Mouse (Mus musculus): ENCODE results near the gene Fgl2. TPM values are rescaled to one million over a fixed set of nuclear protein-coding genes. Genes with fewer than 3 reads are reported as not detected.

Fgl2 gene
- total RNA-seq, 1 experiment = 0.71 TPM

GRCm38 (mm10) chr5:21391616-21392384 lies 19.4 kb downstream of the Fgl2 start:
- TF ChIP-seq HCFC1 (IDR thresholded peaks at IDR 0.05; ENCODE audit: borderline replicate concordance, insufficient read depth, low read length) (no peak), MAFK (IDR thresholded peaks at IDR 0.05; ENCODE audit: insufficient read depth, low read depth, low read length) (no peak), ZC3H11A (IDR thresholded peaks at IDR 0.05; ENCODE audit: borderline replicate concordance, low read depth, low read length) (no peak), ZNF384 (IDR thresholded peaks at IDR 0.05; ENCODE audit: low read depth, low read length) (no peak), CHD2 (IDR thresholded peaks at IDR 0.05; ENCODE audit: low read depth, low read length) (no peak)

GRCm38 (mm10) chr5:21394562-21394961 lies 22.1 kb downstream of the Fgl2 start:
- H3K9ac ChIP-seq (ENCODE audit: insufficient read depth, low read depth, low read length, poor library complexity, severe bottlenecking) = no peak overlapping the region
- no peak overlapping the region for H3K27ac ChIP-seq (ENCODE audit: insufficient read depth, low read depth, low read length, poor library complexity, severe bottlenecking)
- DNase-seq (ENCODE audit: low read depth, low spot score) = no peak
- no peaks in the 10 kb centered on the region for H3K36me3 ChIP-seq (ENCODE audit: control insufficient read depth, insufficient read depth, low read length, poor library complexity, severe bottlenecking)
- TF ChIP-seq CHD2 (IDR thresholded peaks at IDR 0.05; ENCODE audit: low read depth, low read length) (no peak), HCFC1 (IDR thresholded peaks at IDR 0.05; ENCODE audit: borderline replicate concordance, insufficient read depth, low read length) (no peak), MAFK (IDR thresholded peaks at IDR 0.05; ENCODE audit: insufficient read depth, low read depth, low read length) (no peak), ZC3H11A (IDR thresholded peaks at IDR 0.05; ENCODE audit: borderline replicate concordance, low read depth, low read length) (no peak), ZNF384 (IDR thresholded peaks at IDR 0.05; ENCODE audit: low read depth, low read length) (no peak)
- no peak overlapping the region for H3K4me3 ChIP-seq (ENCODE audit: insufficient read depth in 1 of 2, low read depth in 1 of 2, low read length in 2 of 2, poor library complexity in 1 of 2, severe bottlenecking in 1 of 2)
- in situ Hi-C loops (cut with MboI; ENCODE audit: low sequenced_read_pairs in 2 of 2, unreplicated experiment in 2 of 2) = no loop called here
- H3K9me3 ChIP-seq (ENCODE audit: control insufficient read depth, insufficient read depth, low read depth, low read length) = no peaks in the 10 kb centered on the region
- no peaks in the 10 kb centered on the region for H3K4me1 ChIP-seq (ENCODE audit: control insufficient read depth in 2 of 2, insufficient read depth in 2 of 2, low read length in 2 of 2, poor library complexity in 1 of 2)

More at GRCm38 (mm10) chr5:21391616-21392384, 19.4 kb downstream of the Fgl2 start:
- in situ Hi-C loops (cut with MboI; ENCODE audit: low sequenced_read_pairs in 2 of 2, unreplicated experiment in 2 of 2) = no loop called here
- H3K4me3 ChIP-seq (ENCODE audit: insufficient read depth in 1 of 2, low read depth in 1 of 2, low read length in 2 of 2, poor library complexity in 1 of 2, severe bottlenecking in 1 of 2) = no peak overlapping the region
- no peak overlapping the region for H3K9ac ChIP-seq (ENCODE audit: insufficient read depth, low read depth, low read length, poor library complexity, severe bottlenecking)
- no peak for DNase-seq (ENCODE audit: low read depth, low spot score)
- H3K27ac ChIP-seq (ENCODE audit: insufficient read depth, low read depth, low read length, poor library complexity, severe bottlenecking) = no peak overlapping the region
- 0 out of 4 replicates have a peak, but pooled peaks cover 0 to 1% of the 10 kb centered on the region in 2 experiments for H3K4me1 ChIP-seq (ENCODE audit: control insufficient read depth in 2 of 2, insufficient read depth in 2 of 2, low read length in 2 of 2, poor library complexity in 1 of 2)
- no peaks in the 10 kb centered on the region for H3K9me3 ChIP-seq (ENCODE audit: control insufficient read depth, insufficient read depth, low read depth, low read length)
- no peaks in the 10 kb centered on the region for H3K36me3 ChIP-seq (ENCODE audit: control insufficient read depth, insufficient read depth, low read length, poor library complexity, severe bottlenecking)

GRCm38 (mm10) chr5:21395205-21395840 lies 22.9 kb downstream of the Fgl2 start:
- H3K9ac ChIP-seq (ENCODE audit: insufficient read depth, low read depth, low read length, poor library complexity, severe bottlenecking) = no peak overlapping the region
- no peak overlapping the region for H3K27ac ChIP-seq (ENCODE audit: insufficient read depth, low read depth, low read length, poor library complexity, severe bottlenecking)
- no peak overlapping the region for H3K4me3 ChIP-seq (ENCODE audit: insufficient read depth in 1 of 2, low read depth in 1 of 2, low read length in 2 of 2, poor library complexity in 1 of 2, severe bottlenecking in 1 of 2)
- H3K9me3 ChIP-seq (ENCODE audit: control insufficient read depth, insufficient read depth, low read depth, low read length) = no peaks in the 10 kb centered on the region
- TF ChIP-seq CHD2 (IDR thresholded peaks at IDR 0.05; ENCODE audit: low read depth, low read length) (no peak), MAFK (IDR thresholded peaks at IDR 0.05; ENCODE audit: insufficient read depth, low read depth, low read length) (no peak), ZNF384 (IDR thresholded peaks at IDR 0.05; ENCODE audit: low read depth, low read length) (no peak), HCFC1 (IDR thresholded peaks at IDR 0.05; ENCODE audit: borderline replicate concordance, insufficient read depth, low read length) (no peak), ZC3H11A (IDR thresholded peaks at IDR 0.05; ENCODE audit: borderline replicate concordance, low read depth, low read length) (no peak)
- in situ Hi-C loops (cut with MboI; ENCODE audit: low sequenced_read_pairs in 2 of 2, unreplicated experiment in 2 of 2) = no loop called here
- H3K36me3 ChIP-seq (ENCODE audit: control insufficient read depth, insufficient read depth, low read length, poor library complexity, severe bottlenecking) = no peaks in the 10 kb centered on the region
- no peak for DNase-seq (ENCODE audit: low read depth, low spot score)
- H3K4me1 ChIP-seq (ENCODE audit: control insufficient read depth in 2 of 2, insufficient read depth in 2 of 2, low read length in 2 of 2, poor library complexity in 1 of 2) = no peaks in the 10 kb centered on the region

- no peak overlapping the region for H3K9ac ChIP-seq (ENCODE audit: insufficient read depth, low read depth, low read length, poor library complexity, severe bottlenecking)
- H3K9me3 ChIP-seq (ENCODE audit: control insufficient read depth, insufficient read depth, low read depth, low read length) = no peaks in the 10 kb centered on the region
- 0 out of 4 replicates have a peak, but pooled peaks cover 0 to 2% of the 10 kb centered on the region in 2 experiments for H3K4me1 ChIP-seq (ENCODE audit: control insufficient read depth in 2 of 2, insufficient read depth in 2 of 2, low read length in 2 of 2, poor library complexity in 1 of 2)
- H3K36me3 ChIP-seq (ENCODE audit: control insufficient read depth, insufficient read depth, low read length, poor library complexity, severe bottlenecking) = no peaks in the 10 kb centered on the region
- DNase-seq (ENCODE audit: low read depth, low spot score) = no peak
- TF ChIP-seq ZC3H11A (IDR thresholded peaks at IDR 0.05; ENCODE audit: borderline replicate concordance, low read depth, low read length) (no peak), ZNF384 (IDR thresholded peaks at IDR 0.05; ENCODE audit: low read depth, low read length) (no peak), MAFK (IDR thresholded peaks at IDR 0.05; ENCODE audit: insufficient read depth, low read depth, low read length) (no peak), CHD2 (IDR thresholded peaks at IDR 0.05; ENCODE audit: low read depth, low read length) (no peak), HCFC1 (IDR thresholded peaks at IDR 0.05; ENCODE audit: borderline replicate concordance, insufficient read depth, low read length) (no peak)
- H3K4me3 ChIP-seq (ENCODE audit: insufficient read depth in 1 of 2, low read depth in 1 of 2, low read length in 2 of 2, poor library complexity in 1 of 2, severe bottlenecking in 1 of 2) = no peak overlapping the region
- in situ Hi-C loops (cut with MboI; ENCODE audit: low sequenced_read_pairs in 2 of 2, unreplicated experiment in 2 of 2) = loop anchor here in 1 of 2 experiments (10.0 kb wide), 1 partner anchor 146 kb away; no protein-coding TSS in a partner anchor
- H3K27ac ChIP-seq (ENCODE audit: insufficient read depth, low read depth, low read length, poor library complexity, severe bottlenecking) = no peak overlapping the region
These were observed 38.8 kb downstream of the Fgl2 start for GRCm38 (mm10) chr5:21411261-21411666.

All from ES-E14 (cell line).